Mouse (Mus musculus): ENCODE results near the gene Dhx8. TPM values are rescaled to one million over a fixed set of nuclear protein-coding genes. Genes with fewer than 3 reads are reported as not detected.

Dhx8 gene
- polyA plus RNA-seq, 1 experiment from 2014 or later: 39.0 TPM

DNA sequence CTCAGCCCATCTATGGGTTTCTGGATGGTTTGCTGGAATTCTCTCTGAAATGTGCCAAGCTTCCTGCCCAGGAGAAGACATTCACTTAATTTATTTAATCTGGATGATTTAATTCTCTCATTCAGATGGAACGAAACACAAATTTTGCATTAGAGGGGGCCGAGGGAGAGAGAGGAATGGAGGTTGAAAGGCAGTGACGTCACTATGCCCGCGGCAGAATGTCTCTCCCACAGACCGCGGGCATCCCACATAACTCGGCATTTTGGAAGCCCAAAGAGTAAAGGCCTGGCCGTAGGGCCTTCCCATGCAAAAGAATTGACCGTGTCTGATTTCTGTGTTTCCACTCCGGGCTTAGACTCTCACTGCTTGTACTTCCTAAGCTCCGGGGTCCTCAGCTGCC, 74.0 kb downstream of the Dhx8 start:
- 62% methylated on average over 12 of the region's 12 CpGs for WGBS
- Histone ChIP-seq H3K4me1 (replicated peaks) (no peaks in the 10 kb centered on the region), H3K27me3 (peaks cover 21% of the 10 kb centered on the region), H3K27ac (no peak overlapping the region), H3K36me3 (no peaks in the 10 kb centered on the region), H3K9ac (replicated peaks) (no peak overlapping the region), H3K4me3 (replicated peaks) (no peak overlapping the region), H3K4me2 (replicated peaks) (no peak overlapping the region), H3K9me3 (no peaks in the 10 kb centered on the region)
- no peak for ATAC-seq

DNA sequence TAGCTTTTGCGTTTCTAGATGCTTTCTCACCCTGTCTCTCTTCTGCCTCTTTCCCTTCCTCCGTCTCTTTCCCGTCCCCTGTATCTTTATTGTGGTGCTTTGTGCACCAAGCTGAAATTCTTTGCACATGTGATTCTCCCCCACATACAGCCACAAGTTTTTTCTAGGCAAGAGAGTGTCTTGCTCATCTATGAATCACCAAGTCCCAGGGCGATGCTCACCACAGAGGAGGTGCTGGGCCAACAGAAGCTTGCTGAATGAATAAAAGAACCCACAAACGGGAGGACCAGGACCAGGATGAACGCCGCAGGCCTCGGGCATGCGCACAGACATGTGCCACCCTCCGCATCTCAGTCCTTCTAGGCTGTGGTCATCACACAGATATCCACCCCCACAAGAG, 74.5 kb downstream of the Dhx8 start:
- 88% methylated on average over 10 of the region's 10 CpGs for WGBS
- H3K4me1 ChIP-seq (replicated peaks): no peaks in the 10 kb centered on the region
- no peak overlapping the region for H3K9ac ChIP-seq (replicated peaks)
- ATAC-seq: no peak
- H3K27me3 ChIP-seq: peaks cover 16% of the 10 kb centered on the region
- H3K4me2 ChIP-seq (replicated peaks): no peak overlapping the region
- no peaks in the 10 kb centered on the region for H3K9me3 ChIP-seq
- no peak overlapping the region for H3K4me3 ChIP-seq (replicated peaks)
- no peak overlapping the region for H3K27ac ChIP-seq
- H3K36me3 ChIP-seq: no peaks in the 10 kb centered on the region

DNA sequence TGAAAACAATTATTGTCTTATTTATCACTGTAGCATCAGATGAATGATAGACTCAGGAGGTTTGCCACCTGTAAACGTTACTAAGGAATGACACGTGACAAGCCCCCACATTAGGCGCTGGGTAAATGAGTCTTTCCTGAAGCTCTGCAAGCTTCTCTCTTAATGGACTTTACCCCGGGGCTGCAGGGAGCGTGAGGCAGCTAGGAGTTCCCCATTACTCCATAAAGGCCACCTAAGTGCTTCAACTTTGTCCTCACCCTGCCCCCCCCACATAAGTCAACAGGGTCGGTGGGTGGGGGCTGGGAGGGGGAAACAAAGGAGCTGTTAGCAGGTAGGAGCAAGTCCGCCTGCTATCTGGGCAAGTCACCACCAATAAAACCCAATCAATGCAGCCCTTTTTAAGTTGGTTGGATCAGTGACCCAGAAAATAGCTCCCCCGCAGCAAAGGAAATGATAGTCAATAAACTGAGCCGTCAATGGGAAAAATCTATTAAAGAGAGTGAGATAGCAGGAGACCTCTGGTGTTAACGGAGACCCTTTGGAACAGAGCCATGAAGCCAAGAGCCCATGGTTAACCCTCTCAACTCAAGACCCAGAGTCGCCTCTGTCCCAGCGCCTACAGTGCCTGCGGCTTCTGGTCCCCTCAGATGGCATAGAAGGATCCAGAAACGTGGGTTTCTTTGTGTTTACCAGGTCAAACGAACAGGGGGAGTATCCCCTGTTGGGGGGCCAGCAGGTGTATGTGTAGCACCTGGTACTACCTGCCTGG, 76.5 kb downstream of the Dhx8 start:
- H3K27me3 ChIP-seq: peaks cover 22% of the 10 kb centered on the region
- WGBS: 36% methylated on average over 15 of the region's 15 CpGs
- H3K9ac ChIP-seq (replicated peaks): no peak overlapping the region
- peaks cover under 1% of the 10 kb centered on the region; the same call in 1 of the 2 replicates for H3K4me1 ChIP-seq (replicated peaks)
- H3K36me3 ChIP-seq: no peaks in the 10 kb centered on the region
- no peak overlapping the region for H3K4me2 ChIP-seq (replicated peaks)
- no peak for ATAC-seq
- H3K9me3 ChIP-seq: no peaks in the 10 kb centered on the region
- no peak overlapping the region for H3K4me3 ChIP-seq (replicated peaks)
- no peak overlapping the region for H3K27ac ChIP-seq

- no peak overlapping the region for H3K9ac ChIP-seq (replicated peaks)
- no peak overlapping the region for H3K27ac ChIP-seq
- no peak overlapping the region for H3K4me3 ChIP-seq (replicated peaks)
- ATAC-seq: 0 out of 2 replicates have a peak, but pooled peaks have one; percentile 17
- no peak overlapping the region for H3K4me2 ChIP-seq (replicated peaks)
- peaks cover 23% of the 10 kb centered on the region for H3K27me3 ChIP-seq
- H3K36me3 ChIP-seq: no peaks in the 10 kb centered on the region
- H3K4me1 ChIP-seq (replicated peaks): peaks cover 16% of the 10 kb centered on the region
- 2% methylated on average over 7 of the region's 7 CpGs for WGBS
- no peaks in the 10 kb centered on the region for H3K9me3 ChIP-seq
Observed at GRCm38 (mm10) chr11:101813259-101813658, 80.5 kb downstream of the Dhx8 start.

- peaks cover 19% of the 10 kb centered on the region for H3K27me3 ChIP-seq
- 6% methylated on average over 23 of the region's 23 CpGs for WGBS
- peak; percentile 62; the same call in 1 of the 2 replicates for ATAC-seq
- H3K4me2 ChIP-seq (replicated peaks): peak overlapping the region; percentile 51
- H3K9ac ChIP-seq (replicated peaks): no peak overlapping the region
- H3K27ac ChIP-seq: no peak overlapping the region
- H3K4me3 ChIP-seq (replicated peaks): peak overlapping the region; percentile 25
- H3K36me3 ChIP-seq: no peaks in the 10 kb centered on the region
- H3K4me1 ChIP-seq (replicated peaks): peaks cover 16% of the 10 kb centered on the region
- H3K9me3 ChIP-seq: no peaks in the 10 kb centered on the region
Observed at GRCm38 (mm10) chr11:101814375-101815102, 81.8 kb downstream of the Dhx8 start.

- 21% methylated on average over 22 of the region's 22 CpGs for WGBS
- H3K4me2 ChIP-seq (replicated peaks): peak overlapping the region; percentile 51; the same call in 1 of the 2 replicates
- H3K4me3 ChIP-seq (replicated peaks): no peak overlapping the region
- H3K9ac ChIP-seq (replicated peaks): no peak overlapping the region
- H3K27ac ChIP-seq: no peak overlapping the region
- H3K27me3 ChIP-seq: peaks cover 14% of the 10 kb centered on the region
- peaks cover 16% of the 10 kb centered on the region for H3K4me1 ChIP-seq (replicated peaks)
- H3K36me3 ChIP-seq: no peaks in the 10 kb centered on the region
- no peaks in the 10 kb centered on the region for H3K9me3 ChIP-seq
- ATAC-seq: no peak
Observed at GRCm38 (mm10) chr11:101815103-101816085, 82.7 kb downstream of the Dhx8 start.

Other genes starting within 250 kb of the Dhx8 start
- gene Brca1, start 181.0 kb upstream of the Dhx8 start, polyA plus RNA-seq (2015; fragmentation: Nextera tagmentation; extraction: Ambion mirVana): 4.7 and 5.3 TPM in 2 replicates
- gene Nbr1, start 180.8 kb upstream of the Dhx8 start, polyA plus RNA-seq (2015; fragmentation: Nextera tagmentation; extraction: Ambion mirVana): 113 and 116 TPM in 2 replicates
- gene Tmem106a, start 150.7 kb upstream of the Dhx8 start, polyA plus RNA-seq (2015; fragmentation: Nextera tagmentation; extraction: Ambion mirVana): 2.1 and 2.7 TPM in 2 replicates
- gene Gm11634, start 133.7 kb upstream of the Dhx8 start, polyA plus RNA-seq (2015; fragmentation: Nextera tagmentation; extraction: Ambion mirVana): not detected in 2 replicates
- 21.7 and 24.8 TPM in 2 replicates for gene Rdm1, start 105.7 kb upstream of the Dhx8 start, polyA plus RNA-seq (2015; fragmentation: Nextera tagmentation; extraction: Ambion mirVana)
- gene Arl4d, start 67.4 kb upstream of the Dhx8 start, polyA plus RNA-seq (2015; fragmentation: Nextera tagmentation; extraction: Ambion mirVana): 5.1 and 8.4 TPM in 2 replicates
- gene Etv4, start 52.5 kb downstream of the Dhx8 start, polyA plus RNA-seq (2015; fragmentation: Nextera tagmentation; extraction: Ambion mirVana): 1.9 and 4.1 TPM in 2 replicates
- 0.12 and 0.13 TPM in 2 replicates for gene Meox1, start 161.5 kb downstream of the Dhx8 start, polyA plus RNA-seq (2015; fragmentation: Nextera tagmentation; extraction: Ambion mirVana)
- 0.07 and 0.24 TPM in 2 replicates for gene Sost, start 234.1 kb downstream of the Dhx8 start, polyA plus RNA-seq (2015; fragmentation: Nextera tagmentation; extraction: Ambion mirVana)

Measured in midbrain, embryonic 13.5 days (tissue).